Mouse (Mus musculus) megakaryocyte, embryonic 14.5 days (primary cell): ENCODE measurements around the gene Olfr1378.

ENCODE experiments used
- FLI1 ChIP-seq: IDR thresholded peaks from 2 replicates; pipeline ENCODE4 v1.6.1; 2012; ENCODE audit warnings: low read length, inconsistent platforms, mixed read lengths
- GATA1 ChIP-seq: IDR thresholded peaks from 3 replicates; pipeline ENCODE4 v1.6.1; 2012; ENCODE audit warnings: mixed read lengths, low read length, inconsistent platforms, borderline replicate concordance

DNA sequence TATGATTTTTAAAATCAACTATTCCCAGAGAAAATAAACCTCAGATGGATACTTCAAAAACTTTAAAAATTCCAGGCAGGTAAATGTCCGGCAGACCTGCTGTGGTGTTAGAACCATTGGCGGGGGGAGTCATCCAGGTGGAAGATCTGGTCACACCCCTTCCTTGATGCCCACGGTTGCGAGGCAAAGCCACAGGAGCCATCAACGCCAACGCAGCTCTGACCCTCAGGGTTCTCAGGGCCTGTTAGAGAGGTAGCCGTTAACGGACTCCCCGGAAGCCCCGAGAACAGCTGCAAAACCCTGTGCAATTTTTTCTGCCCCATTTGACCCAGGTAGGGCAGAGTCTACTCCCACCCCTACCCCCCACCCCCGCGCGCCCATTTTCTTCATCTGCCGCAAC is 22.8 kb upstream of the Olfr1378 start, which contains the start of gene 4933414I15Rik:
- TF ChIP-seq GATA1 (no peak), FLI1 (no peak)
